Mouse (Mus musculus) right cerebral cortex, postnatal 14 days (tissue): Measurements from ENCODE around the gene Ankrd33b.

Source experiments
- DNase-seq: peaks from one replicate; pipeline ENCODE4 v3.0.0; 2022

Gene Ankrd33b

DNA sequence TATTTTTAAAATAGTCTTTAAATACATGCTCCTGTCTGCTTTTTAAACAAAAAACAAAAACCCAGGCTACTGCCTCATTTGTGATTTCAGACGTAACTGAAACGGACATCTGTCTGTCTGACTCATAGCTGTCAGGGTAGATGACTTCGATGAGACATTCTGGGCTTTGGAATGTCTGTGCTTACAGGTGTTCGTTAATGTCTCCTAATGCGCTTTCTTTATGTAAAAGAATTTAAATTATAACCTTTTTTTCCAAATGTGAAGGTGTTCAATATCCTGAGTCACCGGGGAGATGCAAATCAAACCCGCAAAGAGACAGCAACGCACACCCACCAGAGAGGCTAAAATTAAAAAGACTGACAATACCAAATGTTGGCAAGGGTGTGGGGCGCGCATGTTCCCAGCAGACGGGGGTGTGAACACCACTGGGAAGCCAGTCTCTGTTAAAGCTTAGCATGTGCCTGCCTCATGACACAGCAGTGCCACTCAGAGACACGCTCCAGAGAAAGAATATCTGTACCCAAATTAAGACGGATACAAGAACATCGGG lies 30.3 kb downstream of the Ankrd33b start:
- DNase-seq: peak; percentile 74

GRCm38 (mm10) chr15:31336685-31337084 lies 30.8 kb downstream of the Ankrd33b start:
- DNase-seq: no peak

DNA sequence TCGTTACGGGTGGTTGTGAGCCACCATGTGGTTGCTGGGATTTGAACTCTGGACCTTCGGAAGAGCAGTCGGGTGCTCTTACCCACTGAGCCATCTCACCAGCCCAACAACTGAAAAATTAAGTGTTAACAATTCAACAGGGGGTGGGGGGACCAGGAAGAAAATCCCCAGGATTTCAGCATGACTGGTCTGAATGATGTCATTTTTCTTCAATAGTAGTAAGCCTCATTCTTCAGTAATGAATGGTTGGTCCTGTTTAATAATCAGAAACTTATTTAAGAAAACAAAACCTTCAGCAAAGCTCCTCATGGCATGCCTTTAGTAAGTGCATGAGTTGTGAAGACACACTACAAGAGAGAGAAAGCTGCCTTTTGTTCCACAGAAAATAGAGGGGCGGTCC lies 32.7 kb downstream of the Ankrd33b start:
- DNase-seq: no peak

DNA sequence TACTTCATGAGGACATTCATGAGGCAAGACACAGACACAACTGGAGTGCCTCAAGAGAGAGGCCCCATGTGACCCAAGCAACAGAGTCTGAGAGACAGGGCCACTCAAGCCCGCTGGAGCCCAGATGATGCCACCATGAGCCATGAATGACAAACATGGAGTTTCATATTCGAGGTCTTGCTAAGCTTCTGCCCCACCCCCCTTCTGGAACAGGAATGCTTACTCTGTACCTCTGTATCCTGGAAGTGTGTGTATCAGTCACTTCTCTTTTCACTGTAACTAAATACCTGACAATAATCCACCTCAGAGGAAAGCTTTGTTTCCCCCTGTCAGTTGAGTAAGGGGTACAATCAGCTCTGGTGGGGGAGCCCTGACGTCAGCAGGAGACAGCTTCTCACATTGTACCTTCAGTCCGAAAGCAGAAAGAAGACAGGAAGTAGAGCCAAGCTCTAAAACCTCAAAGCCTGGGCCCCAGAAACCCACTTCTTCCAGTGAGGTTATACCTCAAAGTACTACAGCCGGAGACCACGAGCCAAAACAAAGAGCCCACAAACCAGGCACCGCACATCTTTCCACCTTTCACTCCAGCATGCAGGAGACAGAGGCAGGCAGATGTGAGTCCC lies 34.9 kb downstream of the Ankrd33b start:
- DNase-seq: no peak

GRCm38 (mm10) chr15:31331742-31332141 lies 35.8 kb downstream of the Ankrd33b start:
- DNase-seq: no peak

DNA sequence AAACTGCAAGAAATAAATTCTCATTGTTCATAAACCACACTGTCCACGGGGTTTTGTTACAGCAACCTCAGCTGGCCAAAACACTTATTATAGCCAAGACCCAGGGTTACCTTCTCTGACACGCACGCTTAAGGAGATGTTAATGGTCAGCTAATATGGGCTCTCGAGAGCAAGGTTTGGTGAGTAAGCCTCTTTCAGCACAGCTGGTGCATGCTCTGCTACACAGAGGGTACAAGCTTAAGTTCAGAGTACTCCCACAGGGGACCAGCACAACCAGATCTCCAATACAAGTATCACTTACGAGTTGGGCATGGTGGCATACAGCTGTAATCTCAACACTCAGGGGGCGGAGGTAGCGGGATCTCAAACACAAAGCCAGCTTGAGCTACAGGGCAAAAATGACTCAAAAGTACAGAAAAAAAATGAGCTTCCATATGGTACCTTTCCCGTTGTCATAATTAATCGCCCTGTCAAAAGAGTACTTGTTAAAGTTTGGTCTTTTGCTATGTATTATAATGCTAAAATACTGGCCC lies 39.4 kb downstream of the Ankrd33b start:
- DNase-seq: no peak

DNA sequence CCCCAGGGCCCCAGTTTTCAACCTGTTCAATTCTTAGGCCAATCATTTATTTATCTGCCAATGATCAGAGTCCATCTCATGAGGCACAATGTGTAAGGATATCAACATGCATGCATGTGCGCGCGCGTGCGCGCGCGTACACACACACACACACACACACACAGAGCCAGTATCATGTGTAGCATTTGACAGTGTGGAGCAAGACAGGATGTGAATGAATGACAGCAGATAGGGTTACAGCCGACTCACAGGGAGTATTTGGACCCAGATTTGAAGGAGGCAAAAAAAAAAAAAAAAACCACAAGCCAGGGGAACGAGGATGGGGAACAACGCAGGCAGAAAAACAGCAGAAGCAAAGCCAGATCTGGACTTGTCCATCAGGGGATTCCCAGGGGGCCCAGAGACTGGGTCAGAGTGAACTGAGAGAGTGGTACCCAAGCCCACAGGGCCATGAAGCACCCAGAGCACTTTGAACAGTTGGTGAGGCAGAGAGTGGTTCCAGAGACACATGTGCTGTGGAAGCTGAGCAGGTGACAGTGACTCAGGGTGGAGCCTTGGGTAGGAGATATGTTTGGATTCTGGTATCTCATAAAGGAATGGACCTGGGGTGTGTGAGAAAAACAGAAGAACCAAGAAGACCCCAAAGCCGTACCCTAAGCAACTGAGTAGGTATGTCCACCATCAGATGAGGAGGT lies 41.7 kb downstream of the Ankrd33b start:
- no peak for DNase-seq

DNA sequence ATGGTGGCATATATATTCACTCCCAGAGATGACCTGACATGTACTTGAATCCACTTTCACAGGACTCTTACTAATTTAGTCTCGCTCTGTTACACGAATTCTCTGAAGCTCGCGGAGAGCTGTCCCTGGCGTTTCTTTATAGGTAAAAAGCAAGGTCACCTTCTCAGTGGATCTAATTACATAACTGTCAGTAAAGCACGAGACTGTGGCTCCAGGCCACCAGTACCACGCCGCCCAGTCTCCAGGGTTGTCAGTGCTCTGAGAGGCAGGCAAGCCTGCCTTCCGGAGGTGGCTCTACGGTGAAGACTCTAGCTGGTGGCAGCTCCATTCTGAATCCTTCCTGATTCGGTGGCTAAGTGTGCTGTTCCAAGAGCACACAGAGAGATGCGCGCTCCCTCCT lies 43.0 kb downstream of the Ankrd33b start:
- DNase-seq: no peak

GRCm38 (mm10) chr15:31323684-31324083 lies 43.8 kb downstream of the Ankrd33b start:
- no peak for DNase-seq

DNA sequence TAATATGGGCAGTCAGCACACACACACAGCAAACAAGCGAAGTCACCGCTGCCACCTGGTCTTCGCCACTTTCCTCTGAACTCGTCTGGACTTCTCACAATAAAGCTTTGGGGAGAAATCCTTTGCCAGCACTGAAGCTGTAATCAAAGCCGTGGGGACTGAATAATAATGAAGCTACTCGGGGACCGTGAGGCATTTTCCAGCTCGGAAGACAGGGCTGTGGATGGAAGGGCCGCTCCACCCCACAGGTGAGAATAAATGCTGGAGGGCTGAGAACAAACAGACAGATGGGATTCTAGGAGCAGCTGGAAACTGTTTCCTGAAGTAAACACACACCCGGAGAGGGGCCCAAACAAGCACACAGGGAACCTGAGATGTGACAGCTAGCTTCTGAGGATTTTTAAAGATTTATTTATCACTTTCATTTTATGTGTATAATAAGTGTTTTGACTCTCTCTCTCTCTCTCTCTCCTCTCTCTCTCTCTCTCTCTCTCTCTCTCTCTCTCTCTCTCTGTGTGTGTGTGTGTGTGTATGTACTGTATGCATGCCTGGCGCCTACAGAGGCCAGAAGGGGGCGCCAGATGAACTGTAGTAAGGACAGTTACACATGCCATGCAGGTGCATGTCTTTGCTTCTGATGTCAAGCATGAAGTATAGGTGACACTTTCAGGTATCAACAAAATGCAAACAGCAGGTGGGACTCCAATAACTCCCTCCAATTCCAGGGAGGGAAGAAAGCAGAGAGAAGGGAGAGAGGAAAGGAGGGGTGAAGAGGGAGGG lies 46.7 kb downstream of the Ankrd33b start:
- DNase-seq: no peak

- DNase-seq: no peak
Observed at GRCm38 (mm10) chr15:31319046-31319445, 48.5 kb downstream of the Ankrd33b start.

DNA sequence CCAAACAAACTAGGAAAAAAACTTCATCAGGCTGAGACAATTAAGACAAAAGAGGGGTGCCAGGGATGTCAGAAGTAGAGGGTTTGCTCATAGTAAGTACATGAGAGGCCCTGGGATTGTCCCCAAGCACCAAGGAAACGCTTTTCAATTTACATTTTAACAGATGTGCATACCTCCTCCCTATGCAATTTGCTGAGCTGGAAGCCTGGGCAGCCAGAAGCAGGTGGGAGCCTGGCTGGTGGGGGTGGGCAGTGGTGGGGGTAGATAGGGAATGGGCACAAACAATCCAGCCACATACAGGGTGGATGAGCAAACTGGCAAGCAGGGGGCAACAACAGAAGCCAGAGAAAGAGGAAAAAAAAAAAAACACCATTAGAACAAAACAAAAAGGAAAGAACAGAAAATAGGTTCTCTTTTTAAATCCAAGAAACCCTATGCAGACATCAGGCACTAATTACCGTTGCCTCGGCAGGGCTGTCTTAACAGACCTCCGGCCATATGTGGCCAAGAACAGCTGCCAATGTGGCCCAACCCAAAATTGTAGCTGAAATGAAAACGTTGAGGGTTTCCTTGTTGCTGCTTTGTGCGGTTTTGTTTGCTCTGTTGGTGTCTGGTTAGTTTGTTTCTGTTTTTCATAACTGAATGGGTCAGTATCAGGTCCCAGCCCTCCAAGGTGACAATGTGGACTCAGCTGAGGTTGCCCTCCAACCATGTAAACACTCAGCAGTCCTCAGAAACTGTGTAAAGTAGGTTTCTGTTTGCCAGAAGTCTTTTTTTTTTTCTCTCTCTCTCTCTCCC lies 49.2 kb downstream of the Ankrd33b start:
- no peak for DNase-seq

DNA sequence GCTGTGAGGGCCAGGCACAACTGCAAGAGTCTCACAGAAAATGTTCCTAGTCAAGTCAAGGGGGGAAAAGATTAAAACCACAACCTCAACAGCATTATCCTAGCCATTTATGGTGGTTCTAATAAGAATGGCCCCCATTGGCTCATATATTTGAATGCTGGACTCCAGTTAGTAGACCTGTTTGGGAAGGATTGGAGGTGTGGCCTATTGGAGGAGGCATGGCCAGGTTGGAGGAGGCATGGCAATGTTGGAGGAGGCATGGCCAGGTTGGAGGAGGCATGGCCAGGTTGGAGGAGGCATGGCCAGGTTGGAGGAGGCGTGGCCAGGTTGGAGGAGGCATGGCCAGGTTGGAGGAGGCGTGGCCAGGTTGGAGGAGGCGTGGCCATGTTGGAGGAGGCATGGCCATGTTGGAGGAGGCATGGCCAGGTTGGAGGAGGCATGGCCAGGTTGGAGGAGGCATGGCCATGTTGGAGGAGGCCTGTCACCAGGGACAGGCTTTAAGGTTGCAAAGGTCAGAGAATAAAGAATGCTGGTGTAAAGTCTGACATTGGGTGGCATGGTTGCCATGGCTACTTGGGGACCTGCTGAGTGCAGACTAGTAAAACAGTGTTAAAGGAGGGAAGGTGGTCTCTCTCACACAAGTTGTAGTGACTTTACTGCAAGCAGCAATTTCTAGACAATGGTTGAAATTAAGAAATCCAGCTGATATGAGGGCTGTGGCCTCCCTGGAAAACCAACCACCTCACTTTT lies 50.3 kb downstream of the Ankrd33b start:
- no peak for DNase-seq

GRCm38 (mm10) chr15:31315630-31316231 lies 51.8 kb downstream of the Ankrd33b start:
- DNase-seq: peak; percentile 85

- no peak for DNase-seq
Observed at GRCm38 (mm10) chr15:31312001-31312400, 55.5 kb downstream of the Ankrd33b start.

DNA sequence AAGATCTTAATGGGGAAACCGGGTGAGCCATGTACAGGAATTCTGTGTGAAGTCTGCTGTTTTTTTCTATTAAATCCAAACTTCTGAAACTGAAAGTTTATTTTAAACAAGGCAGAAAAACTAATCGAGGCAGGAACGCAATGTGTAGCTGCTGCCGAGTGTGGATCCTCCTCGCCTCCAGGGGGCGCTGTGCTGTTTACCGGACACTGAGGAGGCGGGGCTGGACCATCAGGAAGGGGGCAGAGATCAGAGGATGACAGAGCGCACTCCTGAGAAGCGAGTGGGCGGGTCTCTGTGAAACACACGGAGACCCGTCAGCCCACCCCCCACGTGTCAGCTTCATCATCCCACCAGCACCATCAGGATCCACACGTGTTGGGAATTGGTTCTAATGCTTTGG lies 58.0 kb downstream of the Ankrd33b start:
- DNase-seq: peak; percentile 33

- DNase-seq: no peak
Observed at GRCm38 (mm10) chr15:31306726-31307125, 60.8 kb downstream of the Ankrd33b start.

DNA sequence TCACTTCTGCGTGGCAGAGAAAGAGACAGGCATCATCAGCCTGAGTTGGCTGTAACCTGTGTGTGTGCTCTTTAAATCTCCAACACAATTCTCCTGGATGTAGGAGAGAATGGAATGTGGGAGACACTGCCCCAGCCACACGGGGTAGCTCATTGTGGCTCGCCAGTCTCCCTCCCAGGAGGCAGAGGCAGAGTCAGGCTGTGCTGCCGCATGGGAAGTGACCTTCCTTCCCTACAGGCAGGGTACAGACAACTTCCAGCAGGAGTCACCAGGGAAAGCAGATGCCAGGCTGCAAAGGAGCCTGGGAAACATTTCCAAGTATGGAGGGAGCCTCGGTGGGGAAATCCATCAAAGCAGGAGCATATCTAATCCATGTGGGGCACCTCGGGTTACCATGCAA lies 62.3 kb downstream of the Ankrd33b start:
- no peak for DNase-seq

GRCm38 (mm10) chr15:31304302-31304701 lies 63.2 kb downstream of the Ankrd33b start:
- no peak for DNase-seq

DNA sequence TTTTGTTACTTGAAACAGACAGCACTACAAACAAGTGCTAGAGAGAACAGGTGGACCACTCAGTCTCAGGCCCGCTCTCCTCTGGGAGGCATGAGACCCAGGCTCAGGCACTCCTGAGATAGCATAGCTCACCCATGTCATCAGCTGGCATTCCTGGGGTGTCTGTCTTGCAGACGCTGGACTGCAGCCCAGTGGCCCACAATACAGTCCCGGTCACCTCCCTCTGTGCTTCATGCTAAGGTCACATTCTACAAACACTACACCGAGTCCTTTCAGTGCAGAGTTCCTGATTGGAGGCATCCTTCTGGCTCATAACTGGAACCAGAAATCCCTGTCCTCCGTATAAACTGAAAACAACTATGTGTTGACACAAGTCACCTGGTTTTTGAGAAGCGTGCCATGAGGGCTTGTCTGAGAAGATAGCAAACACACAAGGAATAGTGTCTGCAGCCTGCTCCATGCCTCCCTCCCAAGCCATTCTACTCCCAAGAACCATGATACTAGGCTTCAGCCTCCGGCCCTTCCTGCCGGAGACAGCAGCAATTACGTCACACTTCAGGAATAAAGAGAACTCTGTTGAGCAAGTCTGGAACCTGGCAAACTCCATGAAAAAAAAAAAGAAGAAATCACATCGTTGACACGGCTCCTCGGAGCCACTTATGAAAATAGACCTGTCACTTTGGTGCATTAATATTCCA lies 65.1 kb downstream of the Ankrd33b start:
- DNase-seq: no peak
